In the genomic region with DNA sequence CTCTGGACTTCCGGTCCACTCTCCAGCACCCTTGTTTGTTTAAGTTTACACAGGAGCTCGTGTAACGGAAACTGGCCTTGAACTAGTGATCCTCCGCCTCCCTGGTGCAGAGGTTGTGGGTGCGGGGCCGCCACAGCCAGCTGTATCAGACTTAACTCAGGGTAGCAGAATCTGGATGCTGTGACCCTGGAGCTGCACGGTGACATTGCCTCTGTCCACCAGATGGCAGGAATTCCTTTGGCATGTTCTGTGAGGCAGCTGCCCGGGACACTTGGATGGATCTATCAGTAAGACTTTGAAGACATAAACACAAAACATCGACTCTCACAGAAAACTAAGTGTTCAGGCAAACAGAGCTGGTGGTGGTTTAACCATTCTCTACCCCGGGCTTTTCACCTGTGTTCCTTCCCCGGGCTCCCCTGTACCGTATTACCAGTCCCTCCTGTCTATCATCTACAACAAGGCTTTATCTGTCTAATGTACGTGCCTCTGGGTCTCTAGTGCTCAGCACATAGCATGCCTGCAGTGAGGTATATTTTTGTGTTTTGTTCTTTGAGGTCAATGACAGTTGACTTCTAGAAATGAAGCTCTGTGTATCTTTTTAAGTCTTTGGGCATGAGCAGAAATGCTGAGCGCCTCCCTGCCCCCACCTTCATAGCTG, we compare ENCODE assay signal across 8 mouse cellular contexts. TPM values are rescaled to one million over a fixed set of nuclear protein-coding genes. Genes with fewer than 3 reads are reported as not detected.
A peak's percentile ranks its signal among the peaks of the same experiment; 100 is the strongest.
DNase-seq lines count a peak whose midpoint lies in the region; ATAC-seq lines count a peak whose summit lies in the region.

No protein-coding gene starts in this region.

- H3K4me2 ChIP-seq in heart, embryonic 15.5 days = peak overlapping the region; percentile 36
- peak overlapping the region; percentile 35 for H3K4me2 ChIP-seq in liver, embryonic 16.5 days (ENCODE audit: low read depth, low read length)
- H3K4me2 ChIP-seq in neural tube, embryonic 14.5 days (ENCODE audit: low read depth, low read length) = no peak overlapping the region

- no peaks in the 10 kb centered on the region for H3K9me3 ChIP-seq in embryonic facial prominence, embryonic 10.5 days
- no peaks in the 10 kb centered on the region for H3K9me3 ChIP-seq in heart, embryonic 15.5 days (replicated peaks)
- no peaks in the 10 kb centered on the region for H3K9me3 ChIP-seq in liver, embryonic 16.5 days (replicated peaks; ENCODE audit: control insufficient read depth, low read length)
- H3K9me3 ChIP-seq in neural tube, embryonic 14.5 days (ENCODE audit: control insufficient read depth, low read length) = no peaks in the 10 kb centered on the region

- H3K36me3 ChIP-seq in embryonic facial prominence, embryonic 10.5 days (replicated peaks) = peaks cover 14% of the 10 kb centered on the region
- H3K36me3 ChIP-seq in heart, embryonic 15.5 days = no peaks in the 10 kb centered on the region
- no peaks in the 10 kb centered on the region for H3K36me3 ChIP-seq in liver, embryonic 16.5 days (ENCODE audit: control insufficient read depth, insufficient read depth)
- no peaks in the 10 kb centered on the region for H3K36me3 ChIP-seq in neural tube, embryonic 14.5 days (ENCODE audit: control insufficient read depth, insufficient read depth, low read length)

- 0 out of 2 replicates have a peak overlapping the region, but pooled peaks have one; percentile 32 for H3K27ac ChIP-seq in embryonic facial prominence, embryonic 10.5 days (replicated peaks)
- H3K27ac ChIP-seq in heart, embryonic 15.5 days = no peak overlapping the region
- H3K27ac ChIP-seq in liver, embryonic 16.5 days (ENCODE audit: low read length) = no peak overlapping the region
- H3K27ac ChIP-seq in neural tube, embryonic 14.5 days (ENCODE audit: low read depth, low read length) = no peak overlapping the region

- ATAC-seq in heart, embryonic 15.5 days (replicated peaks; ENCODE audit: insufficient number of reproducible peaks, insufficient read depth, low FRiP score, low read depth) = peak; percentile 50; the same call in 1 of the 2 replicates
- peak; percentile 61 for ATAC-seq in liver, embryonic 16.5 days (ENCODE audit: low read depth)
- peak; percentile 79 for ATAC-seq in neural tube, embryonic 14.5 days (ENCODE audit: low read depth)

- no peak overlapping the region for H3K4me3 ChIP-seq in embryonic facial prominence, embryonic 10.5 days
- no peak overlapping the region for H3K4me3 ChIP-seq in heart, embryonic 15.5 days
- H3K4me3 ChIP-seq in liver, embryonic 16.5 days (ENCODE audit: low read depth, low read length) = peak overlapping the region; percentile 16; the same call in 1 of the 2 replicates
- H3K4me3 ChIP-seq in neural tube, embryonic 14.5 days (ENCODE audit: low read depth, low read length) = no peak overlapping the region

- H3K27me3 ChIP-seq in embryonic facial prominence, embryonic 10.5 days (replicated peaks; ENCODE audit: low read depth, poor library complexity, severe bottlenecking) = no peaks in the 10 kb centered on the region
- no peaks in the 10 kb centered on the region for H3K27me3 ChIP-seq in heart, embryonic 15.5 days
- no peaks in the 10 kb centered on the region for H3K27me3 ChIP-seq in liver, embryonic 16.5 days (ENCODE audit: control insufficient read depth, insufficient read depth, low read depth, low read length)
- no peaks in the 10 kb centered on the region for H3K27me3 ChIP-seq in neural tube, embryonic 14.5 days (ENCODE audit: control insufficient read depth, insufficient read depth, low read length)

- H3K4me1 ChIP-seq in embryonic facial prominence, embryonic 10.5 days = peaks cover 26% of the 10 kb centered on the region
- H3K4me1 ChIP-seq in heart, embryonic 15.5 days (replicated peaks) = peaks cover 22% of the 10 kb centered on the region
- H3K4me1 ChIP-seq in liver, embryonic 16.5 days (ENCODE audit: control insufficient read depth, low read depth, low read length) = peaks cover 11% of the 10 kb centered on the region
- H3K4me1 ChIP-seq in neural tube, embryonic 14.5 days (ENCODE audit: control insufficient read depth, insufficient read depth, low read length) = no peaks in the 10 kb centered on the region

- 46% methylated on average over 14 of the region's 14 CpGs for WGBS in embryonic facial prominence, embryonic 10.5 days
- 28% methylated on average over 14 of the region's 14 CpGs for WGBS in heart, embryonic 15.5 days
- 16% methylated on average over 14 of the region's 14 CpGs for WGBS in liver, embryonic 16.5 days (ENCODE audit: insufficient replicate concordance)
- WGBS in neural tube, embryonic 14.5 days = 54% methylated on average over 14 of the region's 14 CpGs

- DNase-seq in CD8-positive naive resting alpha-beta T cell, adult 2 months (ENCODE audit: low read depth in 2 of 2, low spot score in 2 of 2) = peak; percentile 8 to 20
- DNase-seq in adrenal gland, adult 18-20 months (ENCODE audit: low spot score in 2 of 2) = peak; percentile 46 to 58
- DNase-seq in embryonic facial prominence, embryonic 10.5 days (ENCODE audit: low spot score) = peak; percentile 75
- peak; percentile 77 for DNase-seq in kidney, postnatal 10 days
- DNase-seq in thymus, postnatal 36 days = peak; percentile 25 to 42

- H3K9ac ChIP-seq in heart, embryonic 15.5 days = no peak overlapping the region
- H3K9ac ChIP-seq in liver, embryonic 16.5 days (ENCODE audit: low read depth, low read length) = no peak overlapping the region
- H3K9ac ChIP-seq in neural tube, embryonic 14.5 days (replicated peaks; ENCODE audit: low read depth, low read length) = no peak overlapping the region

RNA-seq across cellular contexts. Expression of a gene that starts 26.6 kb away (rescaled TPM):
- total RNA-seq in adrenal gland, adult 18-20 months (2021) = 1 to 10 TPM; 2.7 to 3.2 TPM
- 63.7 and 65.3 TPM in 2 replicates for polyA plus RNA-seq in embryonic facial prominence, embryonic 10.5 days (2016; fragmentation: Nextera tagmentation; extraction: Ambion mirVana)
- 20.3 and 25.2 TPM in 2 replicates for polyA plus RNA-seq in heart, embryonic 15.5 days (2015; fragmentation: Nextera tagmentation; extraction: Ambion mirVana)
- polyA plus RNA-seq in liver, embryonic 16.5 days (2015; fragmentation: Nextera tagmentation; extraction: Ambion mirVana) = 15.0 and 15.9 TPM in 2 replicates
- 50.6 and 51.8 TPM in 2 replicates for polyA plus RNA-seq in neural tube, embryonic 14.5 days (2014; fragmentation: Nextera tagmentation; extraction: Ambion mirVana)

Comparison
In these comparisons a context has a peak if more than half of its experiments do, and no peak if none do; other contexts are left out.
1. DNase-seq: peak in every context shown above with its lines; median percentile 77 in kidney, postnatal 10 days; 75 in embryonic facial prominence, embryonic 10.5 days; 52 in adrenal gland, adult 18-20 months; 34 in thymus, postnatal 36 days; 14 in CD8-positive naive resting alpha-beta T cell, adult 2 months.